Mouse (Mus musculus) urinary bladder, adult 18-20 months (tissue): ENCODE measurements around the gene Mylk2.

Experiments used
- DNase-seq, 2 experiments: peaks; one replicate each; pipeline ENCODE4 v3.0.0; 2022; ENCODE audit warnings: low spot score in 2 of 2, mixed read lengths in 2 of 2

Gene Mylk2

GRCm38 (mm10) chr2:152914310-152915120 is 3.4 kb downstream of the Mylk2 start:
- DNase-seq = peak; percentile 75 to 80

GRCm38 (mm10) chr2:152915453-152915852 is 4.3 kb downstream of the Mylk2 start:
- DNase-seq = no peak

GRCm38 (mm10) chr2:152916111-152916510 is 5.0 kb downstream of the Mylk2 start:
- DNase-seq = no peak

GRCm38 (mm10) chr2:152917671-152918070 is 6.5 kb downstream of the Mylk2 start:
- DNase-seq = no peak

- DNase-seq = no peak
These were observed 11.2 kb downstream of the Mylk2 start for GRCm38 (mm10) chr2:152922376-152922775.

- DNase-seq = no peak
These were observed 12.5 kb downstream of the Mylk2 start for GRCm38 (mm10) chr2:152923621-152924020.

GRCm38 (mm10) chr2:152924128-152924527 is 13.0 kb downstream of the Mylk2 start:
- no peak for DNase-seq

- DNase-seq = no peak
These were observed 13.4 kb downstream of the Mylk2 start for GRCm38 (mm10) chr2:152924543-152924942.

GRCm38 (mm10) chr2:152925189-152925872 is 14.2 kb downstream of the Mylk2 start:
- peak in 1 of 2 experiments; percentile 20 for DNase-seq

- DNase-seq = no peak
These were observed 15.7 kb downstream of the Mylk2 start for GRCm38 (mm10) chr2:152926896-152927295.

GRCm38 (mm10) chr2:152927371-152927770 is 16.2 kb downstream of the Mylk2 start:
- DNase-seq = no peak

GRCm38 (mm10) chr2:152928219-152928987 is 17.3 kb downstream of the Mylk2 start:
- DNase-seq = no peak

GRCm38 (mm10) chr2:152928988-152929370 is 17.8 kb downstream of the Mylk2 start:
- DNase-seq = no peak

GRCm38 (mm10) chr2:152930276-152930675 is 19.1 kb downstream of the Mylk2 start:
- no peak for DNase-seq

GRCm38 (mm10) chr2:152931456-152932160 is 20.5 kb downstream of the Mylk2 start:
- DNase-seq = no peak

- no peak for DNase-seq
These were observed 21.9 kb downstream of the Mylk2 start, which contains the start of gene Foxs1 for GRCm38 (mm10) chr2:152933048-152933447. TSS of gene Foxs1 (minus strand) at chr2:152933208.

GRCm38 (mm10) chr2:152933614-152934013 is 22.5 kb downstream of the Mylk2 start:
- peak in 1 of 2 experiments; percentile 39 for DNase-seq

GRCm38 (mm10) chr2:152939846-152940245 is 28.7 kb downstream of the Mylk2 start:
- no peak for DNase-seq

GRCm38 (mm10) chr2:152941106-152941505 is 30.0 kb downstream of the Mylk2 start:
- no peak for DNase-seq

- no peak for DNase-seq
These were observed 30.6 kb downstream of the Mylk2 start for GRCm38 (mm10) chr2:152941776-152942175.

GRCm38 (mm10) chr2:152942898-152943515 is 31.9 kb downstream of the Mylk2 start:
- DNase-seq = no peak
